Mouse (Mus musculus): ENCODE measurements around the gene Lypd5.
A peak's percentile ranks its signal among the peaks of the same experiment; 100 is the strongest.

Gene Lypd5

DNA sequence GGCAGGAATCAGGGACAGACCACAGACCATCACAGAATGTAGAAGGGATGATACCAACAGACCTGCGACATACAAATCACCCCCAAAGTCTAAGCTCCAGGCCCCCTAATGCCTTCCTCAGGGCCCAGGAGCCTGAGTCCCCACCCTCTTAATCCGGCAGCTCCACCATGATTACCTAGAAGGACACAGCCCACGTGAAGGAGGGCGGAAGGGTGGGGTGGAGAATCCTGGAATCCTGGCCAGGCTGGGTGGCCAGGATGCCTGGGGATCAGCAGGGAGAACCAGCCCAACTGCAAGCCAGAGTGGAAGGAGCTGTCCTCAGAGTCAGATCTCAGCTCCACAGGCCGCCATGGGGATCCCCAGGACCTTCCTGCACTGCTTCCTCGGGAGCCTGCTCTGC lies at the start of gene Lypd5:
Lypd5 (plus strand) TSS at position 301 of the 400 bp plus-strand sequence.
- no peak for DNase-seq (ENCODE audit: low spot score)

DNA sequence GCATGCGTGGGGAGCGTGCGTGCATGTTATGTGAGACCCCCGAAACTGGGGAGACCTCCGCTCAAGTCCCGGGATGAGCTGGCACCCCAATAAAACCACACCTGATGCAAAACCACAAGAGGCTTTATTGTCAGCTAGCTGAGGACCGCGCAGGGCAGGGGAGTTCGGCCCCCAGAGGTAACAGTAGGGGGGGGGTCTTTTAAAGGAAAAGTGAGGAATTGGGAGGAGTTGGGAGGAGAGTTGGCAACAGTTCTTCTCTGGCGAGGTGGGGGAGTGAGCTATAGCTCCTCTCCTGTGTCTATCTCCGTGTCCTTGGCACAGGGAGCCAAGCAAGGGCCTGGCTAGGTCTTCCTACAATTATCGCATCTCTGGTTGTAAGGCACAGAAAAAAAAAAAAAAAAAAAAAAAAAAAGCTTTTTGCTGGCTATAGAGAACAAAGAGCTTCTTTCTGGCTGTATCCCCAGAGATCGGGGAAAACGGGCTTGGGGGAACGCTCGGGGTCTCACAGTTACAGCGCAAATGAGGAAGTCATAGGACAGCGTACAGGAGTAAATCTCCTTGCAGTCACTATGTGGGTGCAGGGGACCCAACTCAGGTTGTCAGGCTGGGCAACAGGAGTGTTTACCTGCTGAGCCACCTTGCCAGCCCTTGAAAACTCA lies 49.0 kb upstream of the Lypd5 start:
- no peak for DNase-seq (ENCODE audit: low spot score)

DNA sequence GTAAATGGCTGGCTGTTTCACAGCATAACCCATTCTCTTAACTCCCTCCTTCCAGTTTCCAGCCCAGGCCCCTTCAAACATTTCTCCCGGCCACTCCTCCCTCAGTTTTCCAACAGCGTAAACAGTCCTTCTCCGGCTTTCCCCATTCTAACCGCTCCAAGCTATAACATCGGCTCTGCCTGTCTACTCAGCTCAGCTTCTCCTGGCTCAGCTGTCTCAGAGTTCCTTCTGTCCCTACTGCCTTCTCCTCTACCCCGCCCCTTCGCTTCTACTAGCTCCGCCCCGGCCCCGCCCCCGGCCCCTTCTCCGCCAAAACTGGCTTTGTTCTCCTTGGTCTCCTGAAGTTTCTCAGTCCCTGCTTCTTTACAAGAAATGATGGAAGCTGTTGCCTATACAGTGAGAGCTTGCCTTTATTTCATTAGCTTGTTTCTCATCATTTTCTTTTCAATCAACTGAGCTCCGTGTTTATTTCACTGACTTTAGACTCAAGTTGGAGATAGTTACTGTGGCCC lies 48.2 kb upstream of the Lypd5 start, which contains the start of gene Zfp61:
Zfp61 (minus strand) TSS at position 462 of the 512 bp plus-strand sequence.
- DNase-seq (ENCODE audit: low spot score): no peak

DNA sequence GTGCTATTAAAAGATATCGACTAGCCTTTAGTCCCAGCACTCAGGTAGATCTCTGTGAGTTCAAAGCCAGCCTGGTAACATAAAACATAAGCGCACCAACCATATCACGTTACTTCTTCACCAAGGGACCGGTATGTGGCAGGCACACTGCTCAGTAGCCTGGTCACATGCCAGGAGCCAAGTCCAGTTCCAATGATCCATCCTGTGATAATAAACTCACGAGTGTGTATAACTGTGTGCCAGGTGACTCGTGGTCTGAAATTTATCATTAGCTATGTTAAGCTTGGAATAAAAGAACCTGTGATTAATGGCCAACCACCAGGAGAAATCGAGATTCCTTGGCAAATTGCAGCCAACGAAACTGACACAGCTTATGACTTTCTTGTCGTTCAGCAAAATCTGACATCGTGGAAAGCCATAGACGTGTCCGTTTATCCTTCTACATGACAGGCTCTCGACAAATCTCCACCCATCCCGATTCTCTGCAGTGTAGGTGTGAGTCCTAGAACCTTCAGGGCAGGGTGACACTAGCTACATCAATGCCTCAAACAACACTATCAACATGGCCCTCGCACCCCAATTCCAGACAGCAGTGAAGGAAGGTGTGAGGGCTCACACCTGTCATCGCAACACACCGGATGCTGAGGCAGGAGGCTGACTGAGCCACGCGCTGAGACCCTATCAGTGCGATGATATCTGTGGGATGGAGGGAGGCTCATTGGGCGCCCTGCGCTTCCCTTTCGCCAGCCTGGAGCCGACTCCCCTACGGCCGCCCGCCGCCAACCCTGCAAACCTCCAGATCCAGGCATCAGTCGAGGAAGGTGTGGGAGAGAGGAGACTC lies 33.0 kb upstream of the Lypd5 start:
- DNase-seq (ENCODE audit: low spot score): no peak

DNA sequence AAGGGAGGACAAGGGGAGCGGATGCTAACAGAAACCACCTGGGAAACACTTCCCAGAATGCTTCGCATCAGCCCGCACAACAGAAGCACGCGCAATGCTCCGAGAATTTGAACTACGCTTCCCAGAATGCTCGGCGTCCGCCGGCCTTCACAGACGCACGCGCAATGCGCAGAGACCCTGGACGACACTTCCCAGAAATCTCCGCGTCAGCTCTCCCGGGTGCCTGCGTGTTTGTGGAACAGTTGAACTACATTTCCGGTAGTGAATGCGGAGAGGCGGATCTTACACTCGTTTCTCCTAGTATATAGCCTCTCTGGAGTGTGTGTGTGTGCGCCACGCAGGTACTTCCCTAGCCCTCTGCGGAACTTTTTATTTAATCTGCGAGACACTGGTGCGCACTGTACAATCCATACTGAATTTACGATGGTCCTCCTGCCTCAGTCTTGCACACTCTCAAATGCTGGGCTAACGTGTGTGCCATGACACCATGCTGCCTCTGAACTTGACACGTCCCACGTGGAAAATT lies 32.4 kb upstream of the Lypd5 start, which contains the start of gene Zfp94:
Zfp94 (minus strand) TSS at position 100 of the 526 bp plus-strand sequence.
- peak; percentile 79 for DNase-seq (ENCODE audit: low spot score)

DNA sequence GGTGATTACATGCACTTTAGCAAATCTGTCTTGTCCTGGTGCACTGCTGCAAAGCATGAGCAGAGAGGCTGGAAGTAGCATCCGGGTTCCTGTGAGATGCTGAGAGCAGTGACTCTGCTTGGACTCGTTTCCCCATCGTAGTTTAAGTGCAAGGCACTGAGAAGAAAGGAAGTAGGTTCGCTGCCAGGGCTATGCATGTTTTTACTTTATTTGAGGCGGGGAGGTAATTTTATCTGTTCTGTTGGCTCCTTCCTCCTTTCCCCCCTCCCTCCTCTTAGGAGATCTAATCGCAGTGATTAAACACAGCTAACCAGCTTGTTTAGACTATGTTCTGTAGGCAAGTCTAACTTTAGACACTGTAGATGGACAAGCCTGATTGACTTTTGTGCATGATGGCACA lies 30.1 kb upstream of the Lypd5 start:
- no peak for DNase-seq (ENCODE audit: low spot score)

DNA sequence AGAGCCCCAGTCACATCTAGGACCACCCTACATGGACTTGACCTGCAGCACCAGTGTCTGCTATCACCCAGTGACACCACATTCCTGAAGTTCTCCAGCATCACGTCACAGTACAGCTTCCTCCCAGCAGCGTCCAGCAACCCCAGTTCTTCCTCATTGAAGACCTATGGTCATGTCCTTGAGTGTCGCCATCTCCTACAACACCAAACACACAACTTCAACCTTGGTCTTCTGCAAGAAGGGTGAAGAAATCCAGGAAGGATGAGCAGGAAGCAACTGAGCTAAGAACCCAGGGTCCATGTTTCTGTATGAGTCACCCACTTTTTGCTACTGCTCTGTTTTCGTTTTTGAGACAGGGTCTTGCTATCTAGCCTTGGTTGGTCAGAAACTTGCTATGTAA lies 26.4 kb upstream of the Lypd5 start:
- DNase-seq (ENCODE audit: low spot score): no peak

DNA sequence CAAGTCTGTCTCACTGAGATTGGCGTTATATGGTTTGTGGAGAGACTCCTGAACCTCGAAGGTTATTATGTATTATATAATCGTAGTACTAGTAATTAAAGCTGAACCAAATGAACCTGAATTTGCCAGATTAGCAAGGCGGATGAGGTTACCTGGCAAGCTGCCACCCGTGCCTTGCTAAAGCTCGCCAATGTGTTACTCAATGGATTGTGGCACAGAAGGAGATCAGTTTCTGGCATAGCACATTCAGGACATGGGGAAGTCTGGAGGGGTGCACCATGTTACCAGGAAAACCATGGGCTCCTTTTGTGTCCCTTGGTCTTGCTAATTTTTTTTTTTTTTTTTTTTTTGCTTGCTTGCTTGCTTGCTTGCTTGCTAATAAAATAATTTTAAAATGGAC lies 23.8 kb upstream of the Lypd5 start:
- DNase-seq (ENCODE audit: low spot score): no peak

DNA sequence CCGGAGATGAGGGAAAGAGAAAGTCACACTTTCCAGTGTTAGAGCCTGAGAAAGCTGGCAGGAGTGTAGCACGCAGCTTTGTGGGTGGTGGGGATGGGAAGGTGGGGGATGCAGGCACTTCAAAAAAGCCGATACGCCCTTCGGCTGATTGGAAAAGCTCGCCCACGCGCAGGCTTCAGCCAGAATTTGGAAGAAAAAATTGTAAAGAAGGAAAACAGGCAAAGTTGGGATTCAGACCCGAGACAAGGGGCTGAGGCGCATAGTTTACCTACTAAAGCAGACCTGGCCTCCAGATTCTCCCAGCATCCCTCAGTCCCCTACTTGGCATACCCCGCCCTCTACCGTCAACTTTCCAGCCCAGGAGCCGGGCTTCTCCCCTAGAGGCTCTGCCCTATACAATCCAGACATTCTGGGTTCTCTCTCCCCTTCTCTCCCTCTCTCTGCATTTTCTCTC lies 23.3 kb upstream of the Lypd5 start:
- no peak for DNase-seq (ENCODE audit: low spot score)

DNA sequence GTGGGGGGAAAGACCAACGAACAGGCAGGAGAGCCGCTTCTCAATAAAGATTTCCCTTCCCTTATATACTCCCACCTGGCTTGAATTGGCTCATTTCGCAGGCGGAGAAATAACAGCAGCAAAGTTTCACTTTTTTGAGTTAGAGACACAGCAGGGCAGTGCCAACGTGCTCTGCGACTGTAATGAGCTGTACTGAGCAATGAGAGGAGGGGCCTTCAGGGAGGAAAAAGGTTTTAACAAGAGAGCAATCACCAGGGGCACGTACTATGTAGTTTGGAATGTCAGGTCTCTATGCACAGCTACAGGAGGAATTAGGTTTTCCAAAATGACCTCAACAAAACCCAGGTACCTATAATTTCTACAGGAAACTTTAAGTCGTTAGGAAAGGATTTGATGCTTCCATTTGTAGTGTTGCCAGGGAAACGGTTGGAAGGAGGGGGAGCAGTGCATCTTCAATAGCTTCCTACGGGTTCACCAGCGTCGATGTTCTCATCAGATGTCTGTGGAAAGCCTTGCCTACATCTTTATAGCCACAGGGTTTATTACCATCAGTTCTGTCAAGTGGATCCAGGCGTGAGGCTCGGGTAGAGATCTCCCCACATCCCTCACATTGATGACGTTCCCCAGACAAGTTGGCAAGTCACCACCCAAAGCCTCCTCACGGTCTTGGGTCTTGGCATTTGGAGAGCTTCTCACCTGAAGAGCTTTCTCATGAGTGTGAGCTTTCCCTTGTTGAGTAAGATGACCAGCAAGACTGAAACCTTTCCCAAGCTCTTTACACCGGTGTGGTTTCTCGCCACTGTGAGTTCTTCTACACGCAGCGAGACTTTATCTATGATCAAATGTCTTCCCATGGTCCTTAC lies 22.5 kb upstream of the Lypd5 start:
- DNase-seq (ENCODE audit: low spot score): no peak

DNA sequence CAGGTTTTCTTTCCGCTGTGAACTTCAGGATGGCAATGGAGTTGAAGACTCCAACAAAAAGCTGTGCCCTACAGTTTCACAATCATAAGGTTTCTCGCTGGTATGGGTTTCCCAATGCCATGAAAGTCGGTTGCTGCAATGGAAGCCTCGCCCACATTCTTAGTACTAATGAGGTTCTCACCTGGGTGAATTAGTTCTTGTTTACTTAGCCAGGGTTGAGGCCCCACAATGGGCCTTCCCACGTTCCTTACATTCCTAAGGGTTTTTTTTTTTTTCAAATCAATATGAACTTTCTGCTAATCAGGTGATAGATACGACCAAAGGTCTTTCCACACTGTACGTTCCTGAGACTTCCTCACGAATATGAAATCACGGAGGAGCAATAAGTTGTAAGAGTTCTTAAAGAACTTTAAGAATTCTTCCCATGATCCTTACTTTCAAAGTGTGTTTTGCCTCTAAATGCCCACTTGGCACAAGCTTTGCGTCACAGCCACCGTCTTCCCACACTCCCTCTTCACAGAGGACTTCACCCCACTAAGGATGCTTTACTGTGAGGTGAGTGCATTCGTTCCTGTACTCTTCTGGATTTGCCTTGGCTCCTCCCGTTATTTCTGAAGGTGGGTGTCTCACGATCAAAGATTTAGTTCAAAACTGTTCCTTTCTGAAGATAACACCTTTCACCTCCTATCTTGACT lies 21.6 kb upstream of the Lypd5 start:
- DNase-seq (ENCODE audit: low spot score): no peak

DNA sequence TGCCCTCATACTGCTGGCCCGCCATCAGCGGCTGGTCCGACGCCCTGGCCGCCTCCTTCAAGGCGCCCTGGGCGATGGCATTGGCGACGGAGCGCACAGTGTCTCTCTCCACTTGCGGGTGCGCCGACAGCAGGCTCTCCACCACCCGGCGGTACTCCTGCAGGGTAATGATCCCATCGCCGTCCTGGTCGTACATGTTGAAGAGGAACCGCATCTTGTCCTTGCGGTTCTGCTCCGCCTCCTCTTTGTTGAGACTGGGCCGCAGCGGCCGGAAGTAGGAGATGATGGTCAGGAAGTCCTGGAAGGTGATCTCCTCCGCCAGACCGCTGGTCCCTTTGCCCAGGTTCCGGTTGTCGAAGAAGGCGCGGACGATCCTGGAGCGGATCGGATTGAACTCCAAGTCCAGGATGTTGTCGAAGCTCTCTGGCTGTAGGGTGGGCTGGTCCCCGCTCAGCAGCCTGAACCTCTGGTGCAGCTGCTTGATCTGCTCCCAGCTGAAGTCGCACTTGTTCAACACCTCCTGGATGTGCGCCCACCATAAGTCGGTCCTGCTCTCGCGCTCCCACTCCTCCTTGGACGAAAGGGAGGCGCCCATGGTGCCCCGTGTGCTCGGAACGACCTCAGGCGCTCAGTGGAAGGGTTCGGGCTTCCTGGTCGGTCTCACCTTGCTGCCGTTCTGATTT lies 15.6 kb upstream of the Lypd5 start, which contains the start of gene Tescl:
Tescl (minus strand) TSS at position 633 of the 683 bp plus-strand sequence.
- DNase-seq (ENCODE audit: low spot score): no peak

DNA sequence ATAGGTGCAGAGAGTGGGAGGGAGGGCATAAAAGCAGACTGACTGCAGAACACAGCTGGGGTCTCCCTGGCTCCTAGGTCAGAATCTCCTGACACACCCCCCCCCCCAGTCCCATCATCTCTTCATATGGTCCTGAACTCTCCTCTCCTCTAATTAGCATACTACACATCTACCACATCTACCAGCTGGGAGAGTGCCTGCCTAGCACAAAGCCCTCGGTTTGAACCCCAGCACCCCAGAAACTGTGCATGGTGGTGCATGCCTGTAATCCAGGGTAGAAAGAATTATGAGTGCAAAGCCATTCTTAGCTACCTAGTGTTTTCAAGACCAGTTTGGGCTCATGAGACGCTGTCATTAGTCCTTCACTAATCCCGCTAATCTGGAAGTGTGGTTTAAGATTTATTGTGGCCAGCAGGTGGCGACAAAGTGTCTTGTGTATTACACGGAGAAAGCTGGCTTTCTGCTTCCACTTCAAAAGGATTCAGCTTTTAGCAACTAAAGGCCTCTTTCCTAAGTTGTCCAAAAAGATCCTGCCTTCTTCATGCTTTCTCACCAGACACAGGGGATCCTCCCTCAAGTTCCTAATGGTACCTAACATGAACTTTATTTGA lies 13.2 kb upstream of the Lypd5 start:
- peak; percentile 36 for DNase-seq (ENCODE audit: low spot score)

DNA sequence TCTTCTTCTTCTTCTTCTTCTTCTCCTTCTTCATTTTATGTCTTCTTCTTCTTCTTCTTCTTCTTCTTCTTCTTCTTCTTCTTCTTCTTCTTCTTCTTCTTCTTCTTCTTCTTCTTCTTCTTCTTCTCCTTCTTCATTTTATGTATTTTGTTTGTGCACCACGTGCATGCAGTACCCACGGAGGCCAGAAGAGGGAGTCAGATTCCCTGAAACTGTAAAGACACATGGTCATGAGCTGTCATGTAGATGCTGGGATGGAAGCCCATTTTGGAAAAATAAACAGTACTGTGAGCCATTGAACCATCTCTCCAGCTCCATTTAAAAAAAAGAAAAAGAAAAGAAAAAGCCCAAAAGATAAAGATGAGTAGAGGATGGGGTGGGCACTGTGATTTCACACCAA lies 10.8 kb upstream of the Lypd5 start:
- no peak for DNase-seq (ENCODE audit: low spot score)

DNA sequence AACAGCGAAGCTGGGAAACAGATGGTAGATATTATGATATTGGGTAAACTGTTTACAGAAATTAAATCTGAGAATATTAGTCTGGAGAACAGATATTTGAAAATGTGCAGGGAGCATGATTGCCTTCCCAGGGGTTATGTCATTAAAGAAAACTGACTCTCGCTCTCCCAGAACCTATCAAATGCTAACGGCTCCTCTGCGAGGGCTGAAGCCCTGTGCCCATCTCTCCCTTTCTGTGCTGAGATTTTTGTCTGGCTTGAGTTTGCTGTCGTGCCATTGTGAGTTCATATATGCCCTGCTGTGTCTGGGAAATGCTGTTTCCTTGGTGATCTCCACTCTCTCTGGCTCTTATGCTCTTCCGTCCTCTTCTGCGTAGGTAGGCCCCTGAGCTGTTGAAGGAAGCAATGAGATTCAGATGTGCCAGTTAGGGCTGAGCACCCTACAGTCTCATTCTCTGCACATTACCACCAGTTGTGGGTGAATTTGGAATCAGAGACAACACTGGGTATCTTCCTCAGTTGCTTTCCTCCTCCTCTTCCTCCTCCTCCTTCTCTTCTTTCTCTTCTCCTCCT lies 5.2 kb upstream of the Lypd5 start:
- DNase-seq (ENCODE audit: low spot score): no peak

DNA sequence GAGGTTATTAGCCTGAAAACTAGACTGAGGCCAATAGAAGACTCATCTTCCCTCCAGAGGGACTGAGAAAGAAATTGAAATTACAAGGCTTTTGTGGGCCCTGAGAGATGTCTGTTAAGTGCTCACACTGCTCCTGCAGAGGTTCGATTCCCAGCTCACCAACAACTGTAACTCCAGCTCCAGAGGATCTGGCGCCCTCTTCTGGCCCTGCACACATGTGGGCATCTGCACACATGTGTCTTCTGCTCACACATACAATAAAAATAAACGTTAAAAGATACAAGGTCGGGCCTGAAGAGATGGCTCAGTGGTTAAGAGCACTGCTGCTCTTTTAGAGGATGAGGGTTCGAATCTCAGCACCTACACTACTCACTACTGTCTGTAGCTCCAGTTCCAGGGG lies 2.6 kb upstream of the Lypd5 start:
- DNase-seq (ENCODE audit: low spot score): no peak

DNA sequence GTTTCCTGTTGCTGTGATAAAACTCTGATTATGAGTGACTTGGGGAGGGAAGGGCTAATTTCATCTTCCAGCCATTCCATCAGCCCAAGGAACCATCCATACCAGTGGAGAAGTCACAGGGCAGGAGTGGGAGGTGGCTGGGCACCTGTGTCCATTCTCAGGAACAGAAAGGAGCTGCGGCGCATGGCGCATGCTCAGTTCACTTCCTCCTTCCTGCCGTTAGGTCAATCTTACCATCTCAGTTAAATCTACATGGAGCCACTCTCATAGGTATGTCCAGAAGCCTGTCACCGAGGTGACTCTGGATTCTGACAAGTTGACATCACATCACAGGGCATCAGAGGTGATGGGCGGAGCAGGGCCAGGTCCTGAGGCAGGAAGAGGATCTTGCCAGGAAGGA lies 6.7 kb downstream of the Lypd5 start:
- DNase-seq (ENCODE audit: low spot score): no peak

DNA sequence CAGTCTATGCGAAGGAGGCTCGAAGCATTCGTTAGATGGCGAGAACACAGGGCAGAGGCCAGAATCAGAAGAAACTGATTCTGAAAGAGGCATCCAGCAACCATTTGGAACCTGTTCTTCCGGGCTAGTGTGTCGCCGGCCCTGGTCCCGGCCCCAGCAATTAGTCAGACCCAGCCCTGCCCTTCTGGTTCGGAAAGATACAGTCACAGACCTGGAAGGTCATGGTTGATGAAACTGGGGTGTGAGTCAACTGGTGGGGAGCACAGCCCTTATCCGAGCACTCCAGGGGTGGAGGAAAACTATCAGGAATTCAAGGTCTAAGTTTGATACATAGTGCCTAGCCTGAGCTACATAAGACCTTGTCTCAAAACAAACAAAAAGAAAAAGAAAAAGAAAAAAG lies 7.1 kb downstream of the Lypd5 start:
- no peak for DNase-seq (ENCODE audit: low spot score)

DNA sequence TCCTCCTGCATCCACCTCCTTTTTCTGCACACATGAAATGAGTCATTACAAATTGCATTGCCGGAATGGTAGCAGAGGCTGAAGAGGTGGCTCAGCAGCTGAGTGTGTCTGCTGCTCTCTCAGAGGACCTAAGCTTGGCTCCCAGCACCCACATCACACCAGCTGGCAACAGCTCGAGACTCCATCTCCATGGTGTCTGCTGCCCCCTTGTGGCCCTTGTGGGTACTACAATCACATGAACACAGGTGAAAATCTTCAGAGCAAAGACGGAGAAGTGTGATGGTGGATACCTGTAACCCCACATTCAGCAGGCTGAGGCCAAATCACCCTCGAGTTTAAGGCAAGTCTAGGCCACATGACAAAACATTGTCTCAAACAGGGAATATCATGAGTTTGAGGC lies 8.9 kb downstream of the Lypd5 start:
- DNase-seq (ENCODE audit: low spot score): no peak

DNA sequence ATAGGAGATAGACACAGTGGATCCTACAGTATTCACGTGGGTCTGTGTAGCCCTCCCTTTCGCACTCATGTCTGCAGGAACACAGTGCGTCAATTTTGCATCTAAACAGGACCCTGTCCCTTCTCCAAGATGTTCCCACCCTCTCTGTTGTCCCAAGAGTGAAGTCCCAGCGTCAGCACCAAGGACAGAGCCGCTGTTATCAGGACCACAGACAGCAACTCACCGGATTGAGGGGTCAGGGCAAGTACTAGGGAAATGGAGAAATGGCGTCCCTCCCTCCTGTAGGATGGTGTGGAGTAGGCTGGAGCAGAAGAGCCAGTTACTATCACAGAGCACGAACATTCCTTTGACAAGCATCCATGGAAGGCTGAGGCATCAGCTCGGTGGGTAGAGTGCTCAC lies 10.3 kb downstream of the Lypd5 start:
- no peak for DNase-seq (ENCODE audit: low spot score)
